Mouse (Mus musculus) midbrain, embryonic 10.5 days (tissue): ENCODE measurements around the gene Neu4. TPM values are rescaled to one million over a fixed set of nuclear protein-coding genes. Genes with fewer than 3 reads are reported as not detected.
"Not testable (repeated sequence)": the region's sequence is repeated elsewhere in the genome, so short reads cannot be mapped to it uniquely, and the experiment has no call there.

Experiments used
- DNase-seq: peaks from one replicate; pipeline ENCODE4 v3.0.0-alpha.2; 2017; ENCODE audit warnings: low spot score
- H3K27ac ChIP-seq: fragments of 300-500 bp; sonication (generic); replicated peaks from 2 replicates; pipeline ENCODE4 v1.5.1; 2016; ENCODE audit warnings: mild to moderate bottlenecking
- H3K27me3 ChIP-seq: fragments of 300-500 bp; sonication (generic); 2 replicates; pipeline ENCODE4 v1.6.1; 2016; ENCODE audit warnings: low read depth, mild to moderate bottlenecking; ENCODE audit not compliant: poor library complexity, severe bottlenecking
- H3K36me3 ChIP-seq: fragments of 300-500 bp; sonication (generic); 2 replicates; pipeline ENCODE4 v1.6.1; 2016; ENCODE audit warnings: mild to moderate bottlenecking, moderate library complexity
- H3K4me1 ChIP-seq: fragments of 300-500 bp; sonication (generic); 2 replicates; pipeline ENCODE4 v1.6.1; 2016
- H3K4me3 ChIP-seq: fragments of 300-500 bp; sonication (generic); 2 replicates; pipeline ENCODE4 v1.5.1; 2016; ENCODE audit warnings: mild to moderate bottlenecking, moderate library complexity
- H3K9me3 ChIP-seq: fragments of 300-500 bp; sonication (generic); replicated peaks from 2 replicates; pipeline ENCODE4 v1.6.1; 2016; ENCODE audit warnings: mild to moderate bottlenecking
- WGBS: fragments of 180-500 bp; shearing (Covaris S2); methylation state at CpG from one replicate; pipeline ENCODE4 v1.1.7; 2016; 5-methylcytosine and 5-hydroxymethylcytosine counted together
- polyA plus RNA-seq: library from polyadenylated mRNA; unstranded; fragments of >200 nt; fragmentation: Nextera tagmentation; extraction: Ambion mirVana; gene quantifications from 2 replicates; pipeline ENCODE4 v1.2.1, GENCODE M21; 2016

Neu4 gene
- not detected in 2 replicates for polyA plus RNA-seq

DNA sequence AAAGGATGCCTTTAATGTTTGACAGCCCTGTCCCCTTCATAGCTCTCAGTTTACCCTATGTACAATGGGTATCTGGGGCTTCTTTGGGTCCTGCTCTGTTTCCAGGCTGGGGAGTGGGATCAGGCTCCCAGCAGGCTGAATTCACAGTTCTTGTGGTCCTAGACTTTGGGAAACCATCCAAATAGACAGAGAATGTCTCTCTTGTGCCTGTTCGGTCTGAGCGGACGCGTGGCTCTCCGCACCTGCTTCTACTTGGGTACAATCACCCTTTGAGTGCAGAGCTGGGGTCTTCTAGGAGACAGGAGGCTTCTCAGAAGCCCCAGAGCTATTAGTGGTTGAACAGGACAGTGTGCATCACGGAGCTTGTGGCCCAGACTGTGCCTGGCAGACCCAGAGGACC is at the start of gene Neu4:
Gene Neu4, plus strand, starts transcription at position 301 of the 400 bp plus-strand sequence.
- 91% methylated on average over 6 of the region's 6 CpGs for WGBS

DNA sequence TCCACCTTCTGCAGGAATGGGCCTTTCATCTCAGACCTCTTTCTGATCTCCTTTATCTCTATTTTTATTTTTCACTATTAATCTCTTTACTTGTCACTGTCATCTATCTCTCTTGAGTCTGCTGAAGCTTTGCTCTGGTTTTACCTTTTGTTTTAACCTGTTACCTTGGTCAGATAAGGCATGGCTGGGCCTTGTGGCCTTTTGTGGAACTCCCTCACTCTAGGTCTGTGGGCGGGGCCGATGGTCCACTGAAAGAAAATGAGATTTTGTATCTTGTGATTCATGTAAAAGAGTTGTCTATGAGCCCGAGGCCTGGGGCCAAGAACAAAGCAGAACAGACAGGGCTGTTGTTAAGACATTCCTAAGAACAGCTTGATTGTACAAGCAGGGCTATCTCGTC is 49.5 kb upstream of the Neu4 start:
- not testable (repeated sequence) for H3K27me3 ChIP-seq
- WGBS, result no CpG with 5 or more reads among the region's 4 CpGs

More for the DNA sequence above, at the start of gene Neu4:
- Histone ChIP-seq H3K36me3 (no peaks in the 10 kb centered on the region), H3K27ac (no peak within 1 kb of the TSS), H3K4me1 (no peaks in the 10 kb centered on the region), H3K27me3 (no peaks in the 10 kb centered on the region), H3K4me3 (no peak within 1 kb of the TSS), H3K9me3 (no peaks in the 10 kb centered on the region)
- no peak for DNase-seq

DNA sequence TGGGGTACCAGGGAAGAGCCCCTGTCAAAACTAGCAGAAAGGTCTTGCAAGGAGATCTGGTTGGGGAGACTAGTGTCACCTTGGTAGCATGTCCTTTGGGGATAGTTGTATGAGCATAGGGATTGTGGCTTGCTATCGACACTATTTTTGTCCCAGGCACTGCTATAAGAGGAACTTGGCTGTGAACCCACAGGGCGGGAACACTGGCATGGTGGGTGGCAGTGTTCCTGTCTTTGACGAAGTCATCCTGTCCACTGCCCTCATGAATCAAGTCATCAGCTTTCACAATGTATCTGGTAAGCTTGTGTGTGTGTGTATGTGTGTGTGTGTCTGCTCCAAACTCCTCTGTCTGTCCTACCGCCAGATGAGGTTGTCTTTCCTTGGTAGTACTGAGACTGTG is 44.5 kb upstream of the Neu4 start:
- not testable (repeated sequence) for H3K36me3 ChIP-seq, DNase-seq, H3K27me3 ChIP-seq, H3K4me1 ChIP-seq, H3K4me3 ChIP-seq, H3K27ac ChIP-seq, H3K9me3 ChIP-seq
- WGBS, result 95% methylated on average over 2 of the region's 4 CpGs

More for the DNA sequence above, 49.5 kb upstream of the Neu4 start:
- not testable (repeated sequence) for H3K36me3 ChIP-seq, H3K9me3 ChIP-seq, DNase-seq, H3K27ac ChIP-seq, H3K4me3 ChIP-seq, H3K4me1 ChIP-seq

DNA sequence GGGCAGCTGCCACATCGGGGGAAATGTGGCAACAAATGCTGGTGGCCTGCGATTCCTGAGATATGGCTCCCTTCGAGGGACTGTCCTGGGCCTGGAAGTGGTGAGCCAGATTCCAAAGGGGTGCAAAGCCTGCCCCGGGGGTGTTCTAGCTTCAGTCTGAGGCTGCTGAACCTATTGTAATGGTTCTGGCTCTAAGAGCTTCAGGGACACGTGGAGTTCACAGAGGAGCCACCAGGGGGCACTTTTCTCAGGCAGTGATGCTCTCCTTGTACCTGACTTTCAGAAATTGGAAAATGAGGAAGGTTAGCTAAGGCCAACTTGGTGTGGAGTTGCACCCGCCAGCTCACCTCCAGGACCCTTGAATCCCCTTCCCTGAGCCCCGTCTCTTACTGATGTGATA is 42.0 kb upstream of the Neu4 start:
- not testable (repeated sequence) for DNase-seq, H3K27ac ChIP-seq, H3K9me3 ChIP-seq, H3K4me3 ChIP-seq, H3K27me3 ChIP-seq, H3K36me3 ChIP-seq, H3K4me1 ChIP-seq
- no CpG with 5 or more reads among the region's 7 CpGs for WGBS

DNA sequence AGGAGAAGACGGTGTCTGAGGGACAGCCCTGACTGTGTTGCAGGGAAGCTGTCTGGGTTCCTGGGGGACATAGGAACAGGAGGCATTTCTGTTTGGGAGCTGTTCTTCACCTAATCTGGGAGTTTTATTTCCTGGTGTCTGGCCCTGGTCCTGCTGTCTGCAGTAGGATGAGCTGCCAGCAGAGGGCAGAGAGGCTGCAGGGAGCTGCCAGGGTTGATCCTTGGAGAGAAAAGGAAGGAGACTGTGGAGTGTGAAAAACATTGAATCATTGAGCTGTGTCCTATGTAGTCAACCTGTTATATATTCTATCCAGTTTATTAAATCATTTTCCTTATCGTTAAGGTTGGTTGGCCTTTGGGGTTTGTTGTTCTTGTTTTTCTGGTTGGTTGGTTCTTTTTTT is 39.3 kb upstream of the Neu4 start:
- H3K4me1 ChIP-seq, H3K36me3 ChIP-seq, H3K9me3 ChIP-seq, DNase-seq, H3K27me3 ChIP-seq, H3K27ac ChIP-seq, H3K4me3 ChIP-seq: not testable (repeated sequence)
- no CpG with 5 or more reads among the region's 2 CpGs for WGBS

DNA sequence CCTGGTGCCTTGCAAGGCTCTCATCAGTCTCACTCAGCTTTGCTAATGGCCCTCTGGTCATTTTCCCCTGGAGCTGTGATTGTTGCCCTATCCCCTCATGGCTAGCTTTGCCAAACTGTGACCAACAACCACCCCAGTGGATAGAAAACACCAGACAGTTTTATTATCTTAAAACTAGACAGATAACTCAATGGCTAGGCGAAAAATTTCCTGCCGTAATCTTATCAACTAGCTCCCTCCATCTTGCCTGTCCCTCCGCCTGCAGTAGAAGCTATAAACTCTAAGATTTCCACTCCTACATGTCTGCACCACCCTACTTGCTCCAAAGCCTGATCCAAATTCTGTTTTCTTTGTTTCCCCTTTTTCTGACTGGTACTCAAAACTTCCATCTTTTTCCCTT is 34.1 kb upstream of the Neu4 start:
- no peaks in the 10 kb centered on the region for H3K4me1 ChIP-seq
- no peaks in the 10 kb centered on the region for H3K36me3 ChIP-seq
- 97% methylated on average over 3 of the region's 3 CpGs for WGBS
- no peak for DNase-seq
- H3K27ac ChIP-seq, result no peak overlapping the region
- H3K9me3 ChIP-seq, result no peaks in the 10 kb centered on the region
- H3K27me3 ChIP-seq, result no peaks in the 10 kb centered on the region
- H3K4me3 ChIP-seq, result no peak overlapping the region

DNA sequence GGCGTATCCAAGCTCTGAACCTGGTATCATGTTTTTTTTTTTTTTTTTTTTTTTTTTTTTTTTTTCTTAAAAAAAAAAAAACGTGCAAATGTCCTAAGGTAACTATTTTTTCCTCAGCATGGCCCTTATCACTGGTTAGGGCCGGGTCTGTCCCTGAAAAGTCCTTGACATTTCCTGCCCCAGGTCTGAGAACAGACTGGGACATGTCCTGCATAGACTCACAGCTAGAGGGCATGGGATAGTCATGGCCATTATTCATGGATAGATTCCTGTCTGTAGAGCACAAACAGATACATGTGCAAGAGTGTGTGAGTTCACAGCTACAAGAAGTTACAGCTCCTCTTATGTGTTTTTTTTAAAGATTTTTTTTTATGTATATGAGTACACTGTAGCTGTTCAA is 31.5 kb upstream of the Neu4 start:
- H3K36me3 ChIP-seq, result no peaks in the 10 kb centered on the region
- no peaks in the 10 kb centered on the region for H3K27me3 ChIP-seq
- no peak for DNase-seq
- no peaks in the 10 kb centered on the region for H3K9me3 ChIP-seq
- H3K4me3 ChIP-seq, result no peak overlapping the region
- no peaks in the 10 kb centered on the region for H3K4me1 ChIP-seq
- no peak overlapping the region for H3K27ac ChIP-seq
- WGBS, result 69% methylated on average over 3 of the region's 3 CpGs

DNA sequence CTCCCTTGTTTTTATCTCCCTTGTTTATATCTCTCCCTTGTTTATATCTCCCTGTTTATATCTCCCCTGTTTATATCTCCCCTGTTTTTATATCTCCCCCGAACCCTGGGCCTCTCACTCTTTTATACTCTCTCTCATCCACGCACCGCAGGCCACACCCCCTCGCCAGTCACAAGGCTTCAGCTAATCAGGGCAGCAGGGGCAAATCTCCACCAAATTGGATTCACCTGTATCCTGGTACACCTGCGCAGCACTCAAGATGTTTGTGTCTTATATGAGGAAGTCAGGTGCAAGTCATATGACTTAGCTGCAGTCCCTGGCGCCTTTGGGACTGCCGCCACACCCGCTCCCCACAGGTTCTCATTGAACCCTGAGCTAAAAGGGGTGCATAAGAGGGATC is 30.0 kb upstream of the Neu4 start, which contains the start of gene Gal3st2c:
Gene Gal3st2c, plus strand, starts transcription at position 301 of the 400 bp plus-strand sequence.
- H3K27ac ChIP-seq, H3K36me3 ChIP-seq, DNase-seq, H3K27me3 ChIP-seq, H3K4me3 ChIP-seq, H3K4me1 ChIP-seq, H3K9me3 ChIP-seq: not testable (repeated sequence)
- 91% methylated on average over 7 of the region's 8 CpGs for WGBS

DNA sequence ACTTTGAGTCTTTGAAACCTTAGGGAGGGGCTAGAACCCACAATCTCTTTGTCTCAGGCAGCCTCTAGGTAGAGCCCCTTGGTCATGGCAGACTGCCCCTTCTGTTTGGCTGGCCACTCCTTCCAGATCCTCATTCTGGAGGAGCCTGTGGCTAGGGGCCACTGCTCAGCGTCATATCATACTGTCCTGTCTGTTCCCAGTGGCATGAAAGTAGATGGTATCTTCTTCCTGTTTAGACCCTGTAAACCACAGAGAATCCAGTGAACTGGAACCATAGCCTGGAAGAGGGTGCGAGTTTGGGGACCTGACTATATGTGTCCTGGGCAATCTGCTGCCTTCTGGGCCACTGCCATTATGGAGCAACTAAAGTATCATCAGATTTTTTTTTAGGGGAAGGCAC is 29.2 kb upstream of the Neu4 start:
- H3K4me1 ChIP-seq, H3K9me3 ChIP-seq, H3K36me3 ChIP-seq, H3K27me3 ChIP-seq, DNase-seq, H3K4me3 ChIP-seq, H3K27ac ChIP-seq: not testable (repeated sequence)
- 76% methylated on average over 2 of the region's 2 CpGs for WGBS

DNA sequence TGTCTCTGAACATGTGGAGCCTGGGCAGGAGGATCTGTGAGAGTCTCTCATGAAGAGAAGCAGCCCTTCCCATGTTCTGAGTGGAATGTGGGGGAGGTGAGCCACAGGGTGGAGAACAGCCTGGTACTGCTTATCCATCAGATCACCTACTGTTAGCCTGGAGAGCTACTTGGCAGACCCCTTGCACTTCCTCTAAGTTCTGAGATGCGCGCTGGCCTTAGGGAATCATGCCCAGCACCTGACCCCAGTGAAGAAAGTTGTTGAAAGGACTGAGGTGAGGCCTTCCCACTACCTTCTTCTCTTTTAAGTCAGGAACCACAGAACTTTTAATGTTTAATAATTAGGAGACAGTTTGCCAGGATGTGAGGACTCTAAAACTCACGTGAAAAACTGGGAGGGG is 28.8 kb upstream of the Neu4 start:
- H3K9me3 ChIP-seq, H3K36me3 ChIP-seq, H3K4me3 ChIP-seq, H3K27ac ChIP-seq, H3K4me1 ChIP-seq, DNase-seq, H3K27me3 ChIP-seq: not testable (repeated sequence)
- 93% methylated on average over 3 of the region's 3 CpGs for WGBS

DNA sequence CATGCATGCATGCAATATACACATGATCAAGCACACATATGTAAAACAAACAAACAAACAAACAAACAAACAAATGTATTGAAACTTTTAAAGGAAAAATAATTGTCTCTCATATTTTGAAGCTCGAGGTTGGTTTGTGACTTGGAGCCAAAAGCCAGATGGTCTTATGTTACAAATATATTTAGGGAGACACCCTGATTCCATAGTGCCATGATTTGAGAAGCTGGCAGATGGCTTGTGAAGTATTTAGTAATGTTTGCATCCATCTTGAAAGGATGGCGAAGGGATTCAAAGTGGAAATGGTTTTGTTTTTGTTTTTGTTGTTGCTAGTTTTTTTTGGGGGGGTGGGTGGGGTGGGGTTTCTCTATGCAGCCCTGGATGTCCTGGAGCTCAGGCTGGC is 19.2 kb upstream of the Neu4 start:
- 84% methylated on average over 2 of the region's 2 CpGs for WGBS
- H3K36me3 ChIP-seq, result no peaks in the 10 kb centered on the region
- H3K4me1 ChIP-seq, result no peaks in the 10 kb centered on the region
- H3K27ac ChIP-seq, result no peak overlapping the region
- H3K9me3 ChIP-seq, result no peaks in the 10 kb centered on the region
- H3K4me3 ChIP-seq, result no peak overlapping the region
- DNase-seq, result no peak
- no peaks in the 10 kb centered on the region for H3K27me3 ChIP-seq

DNA sequence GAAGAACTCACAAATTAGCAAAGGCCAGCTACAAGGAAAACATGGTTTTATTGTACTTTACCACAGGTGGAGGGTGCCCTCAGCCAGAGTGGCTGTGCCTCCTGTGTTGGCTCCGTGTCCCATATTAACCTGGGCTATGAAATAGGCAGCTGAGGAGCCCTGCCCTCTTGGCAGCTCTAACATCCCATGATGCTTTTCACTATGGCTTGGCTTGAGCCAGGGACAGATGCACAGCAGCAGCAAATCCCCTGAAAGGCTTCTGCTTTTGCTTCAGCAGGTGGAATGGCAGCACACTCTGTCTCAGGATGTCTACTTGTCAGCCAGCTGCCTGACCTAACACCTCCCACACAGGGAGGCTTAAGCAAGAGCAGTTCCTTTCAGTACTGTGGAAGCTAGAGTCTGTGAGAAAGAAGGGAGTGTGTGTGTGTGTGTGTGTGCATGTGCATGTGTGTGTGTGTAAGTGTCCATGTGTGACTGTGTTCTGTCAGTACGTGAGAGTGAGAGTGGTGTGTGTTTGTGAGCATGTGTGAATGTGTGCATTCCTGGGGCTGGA is 14.2 kb upstream of the Neu4 start:
- not testable (repeated sequence) for H3K27me3 ChIP-seq, H3K4me1 ChIP-seq, DNase-seq, H3K27ac ChIP-seq, H3K9me3 ChIP-seq, H3K36me3 ChIP-seq, H3K4me3 ChIP-seq
- WGBS, result 86% methylated on average over 2 of the region's 2 CpGs

DNA sequence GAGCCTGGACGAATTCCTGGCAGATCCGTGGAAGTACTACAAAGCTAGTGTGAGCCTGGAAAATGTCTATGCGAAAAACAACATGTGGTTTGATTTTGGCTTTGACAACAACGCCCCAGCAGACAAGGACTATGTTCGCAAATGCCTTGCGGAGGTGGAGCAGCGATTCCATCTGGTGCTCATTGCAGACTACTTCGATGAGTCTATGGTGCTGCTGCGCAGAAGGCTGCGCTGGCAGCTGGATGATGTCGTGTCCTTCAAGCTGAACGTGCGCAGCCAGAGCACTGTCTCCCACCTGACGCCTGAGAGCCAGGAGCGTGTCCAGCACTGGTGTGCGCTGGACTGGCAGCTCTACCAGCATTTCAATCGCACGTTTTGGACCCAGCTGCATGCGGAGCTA is 11.4 kb upstream of the Neu4 start:
- not testable (repeated sequence) for H3K4me3 ChIP-seq, H3K9me3 ChIP-seq, H3K36me3 ChIP-seq, DNase-seq, H3K27me3 ChIP-seq, H3K4me1 ChIP-seq, H3K27ac ChIP-seq
- 91% methylated on average over 16 of the region's 19 CpGs for WGBS

DNA sequence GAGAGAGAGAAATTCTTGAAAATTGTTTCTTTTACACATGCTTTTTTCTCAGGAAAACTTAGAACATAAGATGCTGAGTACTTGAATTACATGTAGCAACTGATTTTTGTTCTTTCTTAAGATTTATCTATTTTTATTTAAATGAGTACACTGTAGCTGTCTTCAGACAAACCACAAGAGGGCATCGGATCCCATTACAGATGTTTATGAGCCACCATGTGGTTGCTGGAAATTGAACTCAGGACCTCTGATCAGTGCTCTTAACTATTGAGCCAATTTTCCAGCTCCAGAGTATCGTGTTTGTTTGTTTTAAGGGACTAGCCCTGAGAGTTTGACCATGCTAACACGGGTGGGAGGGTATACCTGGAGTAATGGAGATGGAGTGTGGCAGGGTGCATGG is 8.6 kb upstream of the Neu4 start:
- Histone ChIP-seq H3K27ac (no peak overlapping the region), H3K9me3 (no peaks in the 10 kb centered on the region), H3K36me3 (no peaks in the 10 kb centered on the region), H3K4me1 (no peaks in the 10 kb centered on the region), H3K4me3 (no peak overlapping the region), H3K27me3 (no peaks in the 10 kb centered on the region)
- DNase-seq, result no peak
- WGBS, result 71% methylated on average over 3 of the region's 3 CpGs
